Mouse (Mus musculus) retina, postnatal 7 days (tissue): ENCODE results near the gene Btbd7.
A peak's percentile ranks its signal among the peaks of the same experiment; 100 is the strongest.

Experiments
- DNase-seq: peaks from one replicate; pipeline ENCODE4 v3.0.0-alpha.2; 2012; ENCODE audit warnings: low read depth, low spot score

The Btbd7 gene

DNA sequence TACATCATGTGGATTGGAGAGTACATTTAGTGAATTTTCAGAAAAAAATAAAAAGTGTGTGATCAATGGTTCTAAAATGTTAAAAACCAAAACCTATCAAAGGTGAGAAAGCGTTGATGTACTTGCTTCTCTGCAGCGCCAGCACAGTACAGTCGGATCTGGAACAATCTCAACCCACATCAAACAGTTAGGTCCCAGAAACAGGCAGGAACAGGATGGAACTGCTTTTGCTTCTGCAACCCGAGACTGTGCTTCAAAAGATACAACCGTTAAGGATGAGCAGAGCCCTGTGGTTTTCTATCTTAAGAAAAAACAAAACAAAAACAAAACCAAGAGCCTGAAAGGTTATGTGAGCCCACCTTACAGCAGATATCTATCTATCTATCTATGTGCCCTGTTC is 95.4 kb downstream of the Btbd7 start:
- DNase-seq = no peak

DNA sequence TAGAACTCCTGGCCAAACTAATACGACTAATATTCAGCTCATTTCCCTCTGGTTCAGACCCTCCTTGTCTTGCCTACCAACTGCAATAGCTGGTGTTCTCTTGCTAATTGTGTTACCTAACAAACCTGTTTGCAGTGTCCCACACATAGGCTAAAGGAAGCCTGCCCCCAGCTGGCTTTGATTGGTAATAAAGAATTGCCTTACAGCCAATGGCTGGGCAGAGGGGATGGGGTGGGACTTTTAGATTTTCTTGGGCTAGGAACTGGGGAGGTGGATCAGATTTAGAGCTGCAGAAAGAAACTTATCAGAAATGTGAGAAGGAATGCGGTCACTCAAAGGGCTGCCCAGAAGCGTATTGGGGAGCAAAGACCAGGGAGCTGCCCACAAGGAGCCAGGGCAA is 98.8 kb downstream of the Btbd7 start:
- no peak for DNase-seq

DNA sequence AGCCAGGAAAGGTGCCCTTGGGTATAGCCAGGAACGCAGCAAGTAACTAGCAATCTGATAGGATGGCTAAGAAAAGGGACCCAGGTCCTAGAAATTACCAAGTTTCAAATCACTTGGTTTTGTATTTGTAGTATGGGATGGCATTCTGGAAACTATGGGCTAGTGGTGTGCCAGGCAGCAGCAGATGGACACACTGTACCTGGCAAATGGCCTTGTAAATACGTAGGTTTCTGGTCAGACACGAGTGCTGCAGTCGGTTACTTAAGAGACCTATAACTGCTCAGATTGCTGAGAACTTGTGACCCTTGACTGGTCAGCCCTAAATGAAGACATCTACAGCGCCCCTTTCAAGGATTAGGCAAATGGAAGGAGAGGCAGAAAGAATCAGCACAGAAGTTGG is 100.1 kb downstream of the Btbd7 start:
- no peak for DNase-seq

DNA sequence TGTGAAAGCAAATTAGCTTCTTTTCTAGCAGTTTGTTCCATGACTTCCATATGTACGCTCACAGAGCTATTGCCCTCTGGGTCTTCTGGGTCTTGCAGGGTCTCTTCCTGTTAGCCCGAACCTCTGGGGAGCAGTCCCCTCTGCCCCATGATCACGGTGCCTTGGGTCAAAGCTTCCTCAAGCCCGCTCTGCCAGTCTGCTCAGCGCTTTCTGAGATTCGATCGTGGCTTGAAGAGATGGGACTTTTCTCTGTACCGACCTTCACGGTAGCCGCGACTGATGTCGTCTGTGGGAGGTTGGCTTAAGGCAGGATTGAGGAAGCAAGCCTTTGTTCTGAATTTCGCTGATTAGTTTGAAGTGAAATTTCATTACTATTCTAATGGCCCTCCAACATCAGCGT is 102.2 kb downstream of the Btbd7 start:
- no peak for DNase-seq

DNA sequence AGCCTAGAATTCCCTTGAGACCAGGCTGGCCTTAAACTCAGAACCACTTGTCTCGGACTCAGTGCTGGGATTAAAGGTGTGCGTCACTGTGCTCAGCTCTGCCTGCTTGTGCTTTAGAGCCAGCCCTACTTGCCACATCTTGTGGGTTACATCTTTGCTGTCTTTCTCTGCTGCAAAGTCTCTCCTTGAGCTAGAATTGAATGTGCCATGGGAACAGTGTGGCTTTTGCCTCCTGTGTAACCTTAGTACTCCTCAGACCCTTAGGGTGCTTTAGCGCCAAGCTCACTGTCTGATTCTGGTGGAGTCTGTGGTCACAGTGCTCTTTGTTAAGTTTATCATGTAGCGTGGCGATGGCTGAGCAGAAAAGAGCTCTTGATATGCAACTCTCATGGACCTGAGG is 105.6 kb downstream of the Btbd7 start:
- DNase-seq = no peak

DNA sequence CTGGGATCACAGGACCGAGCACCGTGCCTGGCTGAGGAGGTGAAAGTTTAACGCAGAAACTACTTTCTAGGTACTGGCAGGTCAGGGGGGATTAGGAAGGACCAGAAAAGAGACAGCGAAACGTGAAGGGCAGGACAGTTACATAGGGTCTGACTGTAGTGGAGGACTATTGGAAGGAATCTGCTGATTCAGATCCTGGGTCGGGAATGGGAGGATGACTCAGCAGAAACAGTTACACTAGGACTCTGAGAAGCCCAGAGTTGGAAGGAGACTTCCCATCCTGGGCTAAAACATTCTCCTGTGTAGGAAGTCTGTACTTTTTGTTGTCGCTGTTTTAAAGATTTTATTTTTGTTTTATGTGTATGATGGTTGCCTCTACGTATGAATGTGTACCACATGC is 106.7 kb downstream of the Btbd7 start:
- no peak for DNase-seq

DNA sequence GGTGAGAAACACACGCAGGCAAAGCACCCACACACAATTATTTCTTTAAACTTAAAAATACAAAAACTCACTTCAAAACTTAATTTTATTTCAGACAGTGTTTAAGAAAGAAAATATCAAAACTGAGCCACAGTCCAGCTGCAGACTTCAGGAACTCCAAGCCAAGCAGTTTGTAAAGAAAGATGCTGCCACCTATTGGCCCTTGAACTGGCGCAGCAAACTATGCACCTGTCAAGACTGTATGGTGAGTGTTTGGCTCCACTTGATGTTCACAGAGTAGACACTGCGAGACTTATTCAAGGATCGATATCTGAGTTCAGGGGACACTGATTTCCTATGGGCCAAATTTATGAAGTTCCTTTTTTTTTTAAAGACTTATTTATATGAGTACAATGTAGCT is 109.3 kb downstream of the Btbd7 start:
- DNase-seq = no peak

DNA sequence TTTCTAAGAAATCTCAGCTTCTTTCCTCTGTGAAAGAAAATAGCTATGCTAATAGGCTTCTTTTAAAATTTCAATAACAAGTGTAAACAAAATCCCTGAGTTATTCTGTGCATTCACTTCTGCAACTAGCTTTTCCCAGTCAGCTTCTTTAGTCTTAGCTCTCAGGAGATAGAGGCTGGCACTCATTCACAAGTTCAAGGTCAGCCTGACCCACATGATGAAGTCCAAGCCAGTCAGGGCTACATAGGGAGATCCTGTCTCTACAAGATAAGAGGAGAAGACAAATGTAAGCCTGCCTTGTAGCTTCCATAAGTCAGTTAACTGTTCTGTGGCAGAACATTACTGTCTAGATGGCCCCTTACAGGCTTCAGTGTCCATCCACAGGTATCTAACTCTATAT is 114.6 kb downstream of the Btbd7 start:
- DNase-seq = no peak

DNA sequence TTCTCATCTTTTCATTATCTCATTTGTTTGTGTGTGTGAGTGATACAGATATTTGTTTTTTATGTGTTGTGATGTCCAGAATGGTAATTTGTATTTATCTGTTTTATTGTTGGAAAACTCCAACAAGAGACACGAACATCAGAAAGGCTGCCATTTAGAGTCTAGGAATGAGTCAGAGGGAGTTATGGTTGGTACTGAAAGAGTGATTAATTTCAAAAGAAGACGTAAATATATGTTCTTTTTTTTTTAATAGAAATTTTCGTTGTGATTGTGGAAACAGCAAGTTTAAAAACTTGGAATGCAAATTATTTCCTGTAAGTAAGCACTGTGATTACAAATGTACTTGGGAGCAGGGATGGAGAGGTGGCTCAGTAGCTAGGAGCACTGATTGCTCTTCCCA is 116.6 kb downstream of the Btbd7 start:
- DNase-seq = no peak

DNA sequence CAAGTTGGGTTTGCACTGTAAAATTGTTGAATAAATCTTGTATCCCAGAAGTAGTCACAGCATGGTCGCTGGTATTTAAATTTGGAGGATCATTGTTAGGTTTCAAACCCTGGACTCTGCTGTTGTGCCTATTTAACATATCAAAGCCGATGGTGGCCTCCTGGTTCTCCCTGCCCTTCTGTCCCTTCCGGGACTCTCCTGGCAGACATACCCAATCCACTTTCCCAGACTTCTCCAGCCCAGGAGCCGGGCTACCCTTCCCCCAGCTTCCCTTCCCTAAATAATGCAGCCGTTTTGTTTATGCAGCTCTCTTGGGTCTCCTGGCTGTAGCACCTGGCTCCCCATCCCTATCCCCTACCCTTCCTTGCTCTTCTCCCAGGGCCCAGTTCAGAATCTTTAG is 119.3 kb downstream of the Btbd7 start:
- no peak for DNase-seq

DNA sequence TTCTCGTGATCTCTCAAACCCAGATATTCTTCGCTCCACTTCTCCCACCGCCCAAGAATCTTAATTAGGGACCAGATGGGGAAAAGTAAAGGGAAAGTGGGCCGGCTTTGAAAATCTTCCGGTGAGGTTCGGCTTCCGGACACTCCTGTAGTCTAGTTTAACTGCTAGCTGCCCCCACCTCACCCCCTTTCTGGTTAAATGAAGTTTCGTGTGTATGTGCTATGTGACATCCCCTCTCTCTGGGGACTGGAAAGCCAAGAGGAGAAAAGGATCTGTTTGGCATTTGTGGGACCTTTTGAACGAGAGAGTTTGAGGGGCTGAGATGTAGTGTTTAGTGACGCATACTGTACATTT is 119.9 kb downstream of the Btbd7 start, which contains the start of gene Gm20604:
Gene Gm20604, minus strand, starts transcription at position 270 of the 354 bp plus-strand sequence.
- DNase-seq = no peak

DNA sequence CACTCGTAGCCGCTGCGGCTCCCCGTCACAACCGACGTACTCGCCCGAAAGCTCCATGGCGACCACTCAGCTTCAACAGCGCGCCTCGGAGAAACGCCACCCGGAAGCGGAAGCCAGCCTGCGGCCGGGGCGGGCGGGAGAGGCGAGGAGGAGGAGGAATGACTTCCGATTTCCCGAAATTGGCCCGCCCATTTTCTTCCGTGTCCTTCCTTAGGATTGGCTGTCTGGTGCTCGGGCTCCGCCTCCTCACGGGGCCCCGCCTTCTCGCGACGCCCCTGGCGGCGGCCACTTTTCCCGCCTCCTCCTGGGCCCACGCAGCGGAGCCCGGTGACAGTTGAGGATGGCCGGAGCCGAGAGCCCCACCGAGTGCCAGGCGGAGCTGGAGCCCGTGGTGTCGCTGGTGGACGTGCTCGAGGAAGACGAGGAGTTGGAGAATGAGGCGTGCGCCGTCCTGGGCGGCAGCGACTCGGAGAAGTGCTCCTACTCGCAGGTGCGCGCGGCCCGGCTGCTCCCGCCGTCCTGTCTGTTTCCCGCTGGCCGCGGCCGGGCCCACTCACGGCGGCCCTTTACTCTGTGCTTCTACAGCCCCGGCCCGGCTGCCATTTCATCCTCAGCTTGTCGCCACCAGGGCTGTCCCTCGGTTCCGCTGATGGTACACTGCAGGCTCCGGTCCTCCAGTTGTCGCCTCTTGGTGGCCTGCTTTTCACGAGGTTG is 120.4 kb downstream of the Btbd7 start, which contains the start of the genes Gm28051, Gon7 and Ubr7:
Gene Gm28051, minus strand, starts transcription at position 77 of the 714 bp plus-strand sequence.
Gene Gon7, minus strand, starts transcription at position 115 of the 714 bp plus-strand sequence.
Gene Ubr7, plus strand, starts transcription at position 279 of the 714 bp plus-strand sequence.
- DNase-seq = peak; percentile 96

DNA sequence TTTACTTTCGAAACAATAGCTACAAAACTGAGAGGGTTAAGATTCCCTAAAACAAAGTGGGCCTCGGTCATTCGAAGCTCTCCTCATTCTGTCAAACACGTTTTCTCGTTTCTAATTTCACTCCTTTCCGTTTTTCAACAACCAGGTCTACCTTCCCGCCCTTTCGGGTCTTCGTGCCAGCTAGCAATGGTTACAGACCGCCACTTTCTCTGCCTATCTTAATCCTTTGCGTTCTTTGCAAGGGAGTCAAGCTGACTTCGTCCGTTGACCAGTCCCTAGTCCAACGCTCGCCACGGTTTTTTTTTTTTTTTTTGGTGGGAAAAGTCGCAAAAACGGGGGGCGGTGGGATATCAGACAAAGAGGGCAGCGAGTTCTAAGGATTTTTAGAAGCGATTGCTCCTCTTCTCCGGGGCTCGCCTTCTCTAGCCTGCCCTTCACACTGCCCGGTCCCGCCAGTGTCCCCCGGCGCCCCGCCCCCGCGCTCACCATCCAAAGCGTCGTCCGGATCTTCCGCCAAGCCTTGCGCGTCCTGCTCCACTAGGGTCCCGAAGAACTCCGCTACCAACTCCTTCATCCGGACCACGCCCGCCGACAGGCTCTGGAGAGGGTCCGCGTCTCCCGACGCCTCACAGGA is 121.1 kb downstream of the Btbd7 start:
- no peak for DNase-seq

DNA sequence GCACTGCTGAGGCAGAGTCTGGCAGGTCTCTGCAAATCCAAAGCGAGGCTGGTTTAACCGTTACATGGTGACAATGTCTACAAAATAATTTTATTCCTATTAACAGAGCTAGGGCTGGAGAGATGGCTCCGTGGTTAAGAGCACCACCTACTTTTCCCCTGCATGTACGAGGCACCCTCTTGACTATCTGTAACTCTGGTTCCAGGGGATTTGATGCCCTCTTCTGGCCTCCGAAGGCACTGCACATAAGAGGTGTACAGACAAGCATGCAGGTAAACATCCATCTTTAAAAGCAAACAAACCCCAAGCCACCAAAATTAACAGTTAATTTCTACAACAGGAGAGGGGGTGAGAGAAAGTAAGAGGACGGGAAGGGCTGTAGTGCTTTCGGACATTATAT is 122.0 kb downstream of the Btbd7 start:
- DNase-seq = no peak

DNA sequence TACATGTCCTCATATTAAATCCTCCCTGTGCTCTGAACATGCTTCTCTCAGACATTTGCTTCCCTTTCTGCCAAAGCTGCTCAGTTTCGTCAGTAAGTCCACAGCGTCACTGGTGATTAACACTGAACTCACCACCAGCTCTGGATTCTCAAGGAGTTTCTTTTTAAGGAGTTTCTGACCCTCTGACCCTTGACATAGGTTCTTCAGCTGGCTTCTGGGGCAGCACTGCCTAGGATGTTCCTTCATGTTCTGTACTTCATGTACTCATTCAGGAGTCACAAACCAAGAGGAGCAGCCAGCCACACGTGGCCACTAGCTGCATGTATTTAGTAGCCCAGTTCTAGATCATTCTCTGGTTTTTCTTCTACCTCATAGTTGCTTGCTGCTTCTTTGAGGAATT is 130.0 kb downstream of the Btbd7 start:
- no peak for DNase-seq

DNA sequence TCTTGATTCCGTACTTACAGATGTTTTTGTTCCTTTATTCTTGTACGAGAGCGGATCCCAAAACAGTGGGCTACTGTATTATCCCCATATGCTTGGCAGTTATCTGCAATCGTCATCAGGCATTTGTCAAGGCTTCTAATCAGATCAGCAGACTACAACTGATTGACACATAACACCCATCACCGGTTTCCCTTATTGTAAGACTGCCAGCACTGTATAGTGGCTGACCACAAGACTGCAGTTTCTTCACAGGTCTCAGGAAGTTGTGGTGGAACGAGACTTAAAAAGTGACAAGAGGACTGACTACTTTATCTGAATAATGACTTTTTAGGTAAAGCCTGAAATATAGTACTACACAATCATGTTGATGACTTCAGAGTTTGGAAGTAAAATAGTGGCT is 133.4 kb downstream of the Btbd7 start:
- no peak for DNase-seq

DNA sequence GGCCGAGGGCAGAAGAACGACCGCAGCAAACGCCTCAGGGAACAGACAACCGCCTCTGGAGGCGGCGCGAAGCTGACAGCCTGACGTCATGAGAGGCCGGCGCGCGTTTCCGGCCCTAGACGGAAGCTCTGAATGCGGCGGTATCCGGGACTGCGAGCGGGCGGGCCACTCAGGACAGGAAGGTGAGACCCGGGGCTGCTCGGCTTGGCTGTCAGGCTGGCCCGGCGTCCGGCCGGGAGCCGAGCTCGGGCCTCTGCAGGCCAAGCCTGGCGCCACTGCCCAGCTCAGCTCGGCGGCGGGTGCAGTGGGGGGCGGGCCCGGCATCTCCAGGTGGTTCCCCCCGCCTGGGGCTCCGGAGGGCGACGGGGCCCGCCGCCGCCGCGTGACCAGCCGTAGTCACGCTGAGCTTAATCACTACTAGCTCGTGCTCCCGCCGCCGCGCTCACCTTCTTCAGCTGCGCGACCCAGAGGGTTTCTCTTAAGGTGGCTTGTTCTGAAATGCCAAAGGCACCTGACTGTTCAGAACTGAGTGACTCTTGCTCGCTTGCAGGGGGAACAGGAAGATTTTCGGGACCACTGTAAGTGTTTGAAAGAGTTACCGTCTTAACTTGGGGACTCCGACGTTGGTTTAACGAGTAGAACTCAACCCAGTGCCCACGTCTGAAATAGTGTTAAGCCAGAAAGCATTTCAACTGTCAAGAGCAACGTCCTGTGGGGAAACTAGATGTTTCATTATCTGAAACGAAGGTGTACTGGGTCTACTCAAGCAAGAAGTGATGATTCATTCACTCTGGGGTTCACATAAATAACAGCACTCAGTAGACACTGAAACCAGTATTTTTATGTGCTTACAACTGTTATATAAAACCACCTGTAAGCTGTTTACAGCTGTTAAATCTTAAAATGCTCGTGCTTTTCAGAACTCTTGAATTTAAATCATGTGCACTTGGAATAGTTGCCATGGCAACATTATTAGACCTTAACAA is 134.4 kb downstream of the Btbd7 start, which contains the start of the genes Moap1 and Tmem251:
Gene Moap1, minus strand, starts transcription at position 73 of the 986 bp plus-strand sequence.
Gene Tmem251, plus strand, starts transcription at position 174 of the 986 bp plus-strand sequence.
- peak; percentile 83 for DNase-seq

DNA sequence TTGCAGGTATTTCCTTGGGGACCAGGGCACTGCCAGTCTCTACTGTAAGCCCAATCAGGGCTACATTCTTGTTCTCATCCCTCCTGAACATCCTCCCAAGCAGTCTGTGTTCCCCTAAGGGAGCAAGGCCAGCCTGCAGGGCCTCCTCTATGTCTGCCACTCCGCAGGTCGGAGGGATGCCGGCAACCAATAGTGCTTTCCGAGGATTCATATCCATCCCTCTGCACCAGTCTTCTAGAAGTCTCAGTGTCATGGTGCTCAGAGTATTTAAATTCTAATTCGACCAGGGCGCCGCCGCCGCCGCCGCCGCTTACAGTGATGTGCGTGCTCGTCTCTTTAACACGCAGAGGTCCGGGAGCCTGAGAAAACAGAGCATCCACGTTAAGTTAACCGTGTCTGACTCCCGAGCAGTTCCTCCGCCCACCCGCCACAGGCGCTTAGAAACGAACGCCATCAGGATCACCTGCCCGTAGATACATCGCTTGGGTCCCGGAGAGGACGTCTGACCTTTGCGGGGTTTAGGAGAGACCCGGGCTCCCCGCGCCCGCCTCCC is 135.2 kb downstream of the Btbd7 start:
- DNase-seq = no peak

DNA sequence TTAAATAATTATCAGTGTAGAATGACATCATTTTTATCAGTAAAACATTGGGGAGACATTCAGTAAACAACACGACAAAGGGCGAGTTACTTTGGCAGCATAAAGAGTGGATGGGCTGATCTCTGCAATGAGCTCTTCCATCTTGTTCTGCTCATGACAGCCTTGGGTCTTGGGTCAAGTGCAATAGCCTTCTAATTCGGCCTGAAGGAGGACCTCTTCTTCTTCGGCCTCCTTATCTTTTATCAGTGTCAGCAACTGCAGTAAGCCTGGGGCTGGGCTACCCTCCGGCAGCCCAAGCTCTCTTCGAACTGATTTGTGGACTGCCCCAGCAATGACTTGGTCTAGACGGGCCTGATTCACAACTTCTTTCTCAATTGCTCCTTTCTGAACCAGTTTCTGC is 136.2 kb downstream of the Btbd7 start:
- no peak for DNase-seq

DNA sequence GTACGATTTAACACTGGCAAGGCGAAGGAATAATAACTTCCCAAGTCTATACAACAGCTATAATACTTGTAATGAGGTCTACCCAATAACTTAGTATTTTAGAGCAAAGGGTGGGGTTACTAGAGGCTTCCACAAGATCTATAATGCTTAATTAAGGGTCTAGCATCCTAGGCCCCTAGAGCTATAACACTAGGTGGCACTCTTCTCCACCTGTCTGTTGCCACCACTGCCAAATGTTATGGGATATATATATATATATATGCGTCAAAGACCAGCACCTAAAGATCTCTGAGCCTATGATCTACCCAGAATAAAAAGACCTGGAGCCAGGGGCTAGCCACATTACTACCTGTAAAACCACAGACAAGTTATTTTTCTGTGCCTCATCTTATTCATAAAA is 138.0 kb downstream of the Btbd7 start:
- DNase-seq = no peak

DNA sequence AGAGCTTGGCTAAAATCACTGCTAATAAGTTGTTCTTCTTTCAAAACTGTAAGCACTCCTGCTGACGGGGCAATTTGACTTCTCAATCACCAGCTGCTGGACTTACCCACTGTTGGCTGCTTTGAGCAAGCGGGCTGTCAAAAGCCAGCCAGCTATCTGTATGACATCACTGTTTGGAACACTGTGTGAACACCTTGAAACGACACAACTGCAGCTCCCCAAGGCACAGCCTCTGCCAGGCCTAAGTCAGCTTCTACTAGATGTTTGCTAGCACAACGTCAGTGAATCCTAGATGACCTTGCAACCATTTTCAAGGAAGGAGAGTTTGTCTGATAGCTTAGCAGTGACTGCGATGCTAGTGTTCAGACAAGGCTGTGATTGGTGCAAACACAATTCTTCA is 139.2 kb downstream of the Btbd7 start:
- DNase-seq = no peak

DNA sequence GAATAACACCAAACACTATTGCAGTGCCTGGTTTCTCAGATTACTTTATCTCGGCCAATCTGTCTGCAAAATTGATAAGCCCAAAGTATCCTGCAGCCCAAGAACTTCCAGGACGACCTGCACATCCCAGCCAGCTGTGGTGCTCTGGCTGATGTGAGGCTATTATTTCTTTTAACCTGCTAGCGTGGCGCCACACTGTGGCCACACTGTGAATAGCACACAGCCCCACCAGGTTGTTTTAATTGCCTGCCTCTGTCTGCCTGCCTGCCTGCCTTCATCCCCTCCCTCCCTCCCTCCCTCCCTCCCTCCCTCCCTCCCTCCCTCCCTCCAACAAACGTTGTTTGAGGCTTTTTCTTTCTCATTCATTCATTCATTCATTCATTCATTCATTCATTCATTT is 144.9 kb downstream of the Btbd7 start:
- DNase-seq = no peak
